Mouse (Mus musculus) myocyte (in vitro differentiated cells): ENCODE data around the gene Methig1.

Experiments used
- E2F4 ChIP-seq: IDR thresholded peaks from one replicate; pipeline ENCODE4 v1.6.1; 2011; ENCODE audit warnings: mild to moderate bottlenecking, control low read depth, moderate library complexity; ENCODE audit not compliant: insufficient read depth
- MYOG ChIP-seq, 3 experiments: IDR thresholded peaks; one replicate each; pipeline ENCODE4 v1.6.1; 2011; ENCODE audit warnings: control low read depth in 2 of 3, low read depth in 2 of 3, mild to moderate bottlenecking in 2 of 3; ENCODE audit not compliant: insufficient read length in 2 of 3, control insufficient read depth in 1 of 3, insufficient read depth in 1 of 3
- POLR2A ChIP-seq: IDR thresholded peaks from one replicate; pipeline ENCODE4 v1.6.1; 2011; ENCODE audit warnings: low read depth, mild to moderate bottlenecking, control low read depth, moderate library complexity; ENCODE audit not compliant: insufficient read length

DNA sequence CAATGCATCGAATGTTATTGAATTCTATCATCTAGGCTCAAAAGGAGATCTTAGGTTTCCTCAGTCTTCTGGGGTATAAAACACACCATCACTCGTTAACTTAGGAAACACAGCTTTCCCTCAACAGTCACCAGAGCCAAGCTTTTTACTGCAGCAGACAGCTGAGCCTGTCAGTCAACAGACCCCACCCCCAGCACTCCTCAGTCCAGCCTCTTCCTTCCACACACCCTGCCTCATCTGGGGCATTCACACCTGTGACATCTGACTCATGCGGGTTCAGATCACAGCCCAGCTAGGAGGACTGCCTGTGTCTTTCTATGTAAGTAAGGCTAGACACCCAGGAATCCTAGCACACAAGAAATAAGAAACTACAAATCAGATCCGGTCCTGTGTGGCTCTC, 61.1 kb downstream of the Methig1 start:
- TF ChIP-seq POLR2A (no peak), MYOG (IDR thresholded peaks at IDR 0.05; ENCODE audit: control insufficient read depth in 1 of 3, insufficient read depth in 1 of 3, insufficient read length in 2 of 3, low read depth in 2 of 3) (peak; percentile 78 to 97 (median 97)), E2F4 (no peak)
